Mouse (Mus musculus) liver, embryonic 14.5 days (tissue): ENCODE measurements around the gene Msh5. TPM values are rescaled to one million over a fixed set of nuclear protein-coding genes. Genes with fewer than 3 reads are reported as not detected.

ENCODE experiments used
- ATAC-seq: fragments of 200-750 bp; cut with Nextera tagmentation; 2 replicates; pipeline ENCODE4 v1.8.0; 2017; ENCODE audit warnings: moderate number of reproducible peaks, mild to moderate bottlenecking, moderate library complexity; ENCODE audit not compliant: insufficient read depth
- DNase-seq, 3 experiments: peaks; one replicate each; pipeline ENCODE4 v3.0.0-alpha.2; 2012 to 2013; ENCODE audit warnings: low read depth in 3 of 3, low spot score in 3 of 3
- H3K27ac ChIP-seq: fragments of 300-500 bp; sonication (generic); 2 replicates; pipeline ENCODE4 v1.5.1; 2014; ENCODE audit warnings: moderate library complexity, mild to moderate bottlenecking, control low read depth, inconsistent platforms
- H3K27me3 ChIP-seq: fragments of 300-500 bp; sonication (generic); 2 replicates; pipeline ENCODE4 v1.6.1; 2014; ENCODE audit warnings: mild to moderate bottlenecking, low read length, moderate library complexity; ENCODE audit not compliant: control insufficient read depth, insufficient read depth
- H3K36me3 ChIP-seq: fragments of 300-500 bp; sonication (generic); replicated peaks from 2 replicates; pipeline ENCODE4 v1.6.1; 2014; ENCODE audit warnings: low read depth; ENCODE audit not compliant: control insufficient read depth, insufficient read depth
- H3K4me1 ChIP-seq, 2 experiments: fragments of 200-500 bp in 1 of 2; fragments of 300-500 bp in 1 of 2; sonication (generic) in 1 of 2; replicated peaks; 2 replicates each; pipeline ENCODE4 v1.6.1; 2012 to 2014; ENCODE audit warnings: antibody characterized with exemption in 1 of 2, inconsistent platforms in 1 of 2, low read length in 1 of 2; ENCODE audit not compliant: control insufficient read depth in 2 of 2, insufficient read depth in 2 of 2
- H3K4me2 ChIP-seq: fragments of 300-500 bp; sonication (generic); 2 replicates; pipeline ENCODE4 v1.6.1; 2014; ENCODE audit warnings: low read depth, mild to moderate bottlenecking, control low read depth, moderate library complexity
- H3K4me3 ChIP-seq, 2 experiments: fragments of 200-500 bp in 1 of 2; fragments of 300-500 bp in 1 of 2; sonication (generic) in 1 of 2; 2 replicates each; pipeline ENCODE4 v1.5.1; 2012 to 2014; ENCODE audit warnings: low read depth in 2 of 2, low read length in 2 of 2, mild to moderate bottlenecking in 2 of 2, control low read depth in 1 of 2, inconsistent platforms in 1 of 2, moderate library complexity in 1 of 2; ENCODE audit not compliant: insufficient read depth in 1 of 2
- H3K9ac ChIP-seq: fragments of 300-500 bp; sonication (generic); replicated peaks from 2 replicates; pipeline ENCODE4 v1.6.1; 2014; ENCODE audit warnings: mild to moderate bottlenecking, control low read depth, moderate library complexity
- H3K9me3 ChIP-seq: fragments of 300-500 bp; sonication (generic); 2 replicates; pipeline ENCODE4 v1.6.1; 2016; ENCODE audit warnings: low read length, mixed read lengths; ENCODE audit not compliant: control insufficient read depth
- CTCF ChIP-seq: IDR thresholded peaks from 2 replicates; pipeline ENCODE4 v1.5.1; 2016; ENCODE audit warnings: antibody characterized with exemption, low read depth, control low read depth
- EP300 ChIP-seq: IDR thresholded peaks from 2 replicates; pipeline ENCODE4 v1.6.1; 2016; ENCODE audit warnings: antibody characterized with exemption, low read depth
- WGBS: fragments of 180-500 bp; shearing (Covaris S2); extraction: QIAGEN DNeasy Blood & Tissue Kit; methylation state at CpG from one replicate; pipeline ENCODE4 v1.1.7; 2014; ENCODE audit not compliant: insufficient replicate concordance; 5-methylcytosine and 5-hydroxymethylcytosine counted together
- polyA plus RNA-seq, 2 experiments: library from polyadenylated mRNA; depleted of rRNA in 1 of 2; stranded (reverse) in 1 of 2; unstranded in 1 of 2; fragments of >200 nt; fragmentation: Nextera tagmentation in 1 of 2; extraction: Ambion mirVana in 1 of 2; gene quantifications; 2 replicates each; pipeline versions ENCODE4 v1.2.1 to v1.2.3; 2012 to 2014

Msh5 gene
- polyA plus RNA-seq, 2 experiments = 2.3 to 4.3 TPM

DNA sequence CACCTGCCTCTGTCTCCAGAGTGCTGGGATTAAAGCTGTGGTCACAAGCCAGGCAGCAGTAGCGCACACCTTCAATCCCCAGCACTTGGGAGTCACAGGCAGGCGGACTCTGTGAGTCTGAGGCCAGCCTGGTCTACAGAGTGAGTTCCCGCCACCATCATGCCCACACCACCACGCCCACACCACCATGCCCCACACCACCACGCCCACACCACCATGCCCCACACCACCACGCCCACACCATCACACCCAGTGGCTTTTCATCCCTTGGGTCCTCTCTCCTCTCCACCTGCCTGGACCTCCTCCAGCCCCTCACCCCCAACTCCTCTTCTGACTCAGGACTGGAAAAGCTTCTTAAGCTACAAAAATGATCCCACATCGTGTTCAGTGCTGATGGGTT, 14.7 kb downstream of the Msh5 start:
- no peak for ATAC-seq
- WGBS = 58% methylated on average over 7 of the region's 7 CpGs
- H3K9ac ChIP-seq = no peak overlapping the region

GRCm38 (mm10) chr17:35031272-35031671, 15.3 kb downstream of the Msh5 start:
- 83% methylated on average over 11 of the region's 11 CpGs for WGBS
- no peak overlapping the region for H3K27ac ChIP-seq
- no peak for DNase-seq
- ATAC-seq = no peak
- no peaks in the 10 kb centered on the region for H3K27me3 ChIP-seq
- H3K9me3 ChIP-seq = no peaks in the 10 kb centered on the region
- H3K4me3 ChIP-seq = no peak overlapping the region
- H3K36me3 ChIP-seq = no peaks in the 10 kb centered on the region
- no peak overlapping the region for H3K4me2 ChIP-seq
- no peak overlapping the region for H3K9ac ChIP-seq
- peaks cover 6 to 17% of the 10 kb centered on the region in 2 experiments for H3K4me1 ChIP-seq
- no peak for TF ChIP-seq EP300
- no peak for TF ChIP-seq CTCF

More for the DNA sequence above, 14.7 kb downstream of the Msh5 start:
- TF ChIP-seq CTCF (no peak), EP300 (no peak)
- Histone ChIP-seq H3K36me3 (no peaks in the 10 kb centered on the region), H3K4me1 (peaks cover 6 to 17% of the 10 kb centered on the region in 2 experiments), H3K9me3 (no peaks in the 10 kb centered on the region), H3K4me2 (no peak overlapping the region), H3K27ac (no peak overlapping the region), H3K27me3 (no peaks in the 10 kb centered on the region), H3K4me3 (no peak overlapping the region)
- no peak for DNase-seq

DNA sequence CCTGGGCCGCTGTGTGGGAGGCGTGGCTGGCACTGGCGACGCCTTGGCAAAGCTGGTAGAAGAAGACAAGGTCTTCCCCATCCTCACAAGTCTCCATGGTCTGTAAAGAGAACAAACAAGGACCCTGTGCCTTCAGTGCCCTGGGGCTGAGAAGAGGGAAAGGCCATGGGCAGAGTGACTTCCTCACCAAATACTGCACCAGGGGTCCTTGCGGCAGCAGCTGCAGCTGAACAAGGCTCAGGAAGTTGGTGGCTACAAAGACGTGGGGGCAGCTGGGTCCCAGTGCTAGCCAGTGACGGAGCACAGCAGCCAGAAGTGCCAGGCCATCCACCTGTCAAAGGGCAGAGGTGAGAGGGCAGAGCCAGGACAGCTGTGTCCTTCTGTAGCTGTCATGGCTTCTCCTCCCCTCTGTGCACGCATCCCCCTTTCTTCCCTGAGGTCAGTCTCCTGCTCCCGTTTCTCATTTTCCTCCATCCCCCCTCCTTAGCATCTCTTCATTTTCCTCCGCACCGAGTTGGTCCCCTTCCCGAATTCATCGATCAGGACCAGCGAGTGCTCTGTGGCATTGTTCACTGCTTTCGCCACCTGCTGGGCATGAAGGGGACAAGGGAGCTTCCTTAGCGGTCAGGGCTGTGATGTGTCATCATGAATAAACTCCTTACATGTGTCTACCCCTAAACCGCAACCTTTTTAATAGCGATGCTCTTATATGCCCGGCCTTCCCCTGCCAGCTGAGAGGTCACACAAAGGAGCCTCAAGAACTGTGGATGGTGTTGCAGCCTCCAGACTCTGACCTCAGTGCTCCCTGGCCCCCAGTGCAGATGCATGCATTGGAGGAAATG, 16.6 kb downstream of the Msh5 start:
- Histone ChIP-seq H3K27me3 (no peaks in the 10 kb centered on the region), H3K4me1 (peaks cover 6 to 17% of the 10 kb centered on the region in 2 experiments), H3K9ac (no peak overlapping the region), H3K4me2 (no peak overlapping the region), H3K9me3 (no peaks in the 10 kb centered on the region), H3K27ac (no peak overlapping the region), H3K4me3 (no peak overlapping the region), H3K36me3 (no peaks in the 10 kb centered on the region)
- peak; percentile 80 for TF ChIP-seq CTCF
- TF ChIP-seq EP300 = no peak
- WGBS = 32% methylated on average over 19 of the region's 19 CpGs
- DNase-seq (no peak), ATAC-seq (no peak)

DNA sequence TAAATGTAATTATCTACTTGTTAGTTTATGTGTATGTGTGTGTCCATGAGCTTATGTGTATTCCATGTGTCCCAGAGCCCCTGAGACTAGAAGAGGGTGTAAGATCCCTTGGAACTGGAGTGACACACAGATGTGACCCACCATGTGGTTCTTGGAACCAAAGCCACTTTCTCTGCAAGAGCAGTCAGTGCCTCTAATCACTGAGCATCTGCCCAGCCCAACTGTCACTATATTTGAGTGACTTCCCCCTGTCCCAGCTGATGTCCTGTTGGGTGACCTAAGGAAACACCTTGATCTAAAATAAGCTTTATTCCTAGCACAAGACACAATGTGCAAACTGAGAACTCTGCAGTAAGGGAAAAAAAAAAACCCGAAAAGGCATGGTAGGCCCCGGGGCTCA, 18.2 kb downstream of the Msh5 start:
- DNase-seq (no peak), ATAC-seq (no peak)
- Histone ChIP-seq H3K9ac (no peak overlapping the region), H3K9me3 (no peaks in the 10 kb centered on the region), H3K27me3 (no peaks in the 10 kb centered on the region), H3K27ac (no peak overlapping the region), H3K36me3 (no peaks in the 10 kb centered on the region), H3K4me3 (no peak overlapping the region), H3K4me1 (peaks cover 6 to 22% of the 10 kb centered on the region in 2 experiments), H3K4me2 (no peak overlapping the region)
- WGBS = 45% methylated on average over 2 of the region's 2 CpGs
- TF ChIP-seq CTCF (no peak), EP300 (no peak)

DNA sequence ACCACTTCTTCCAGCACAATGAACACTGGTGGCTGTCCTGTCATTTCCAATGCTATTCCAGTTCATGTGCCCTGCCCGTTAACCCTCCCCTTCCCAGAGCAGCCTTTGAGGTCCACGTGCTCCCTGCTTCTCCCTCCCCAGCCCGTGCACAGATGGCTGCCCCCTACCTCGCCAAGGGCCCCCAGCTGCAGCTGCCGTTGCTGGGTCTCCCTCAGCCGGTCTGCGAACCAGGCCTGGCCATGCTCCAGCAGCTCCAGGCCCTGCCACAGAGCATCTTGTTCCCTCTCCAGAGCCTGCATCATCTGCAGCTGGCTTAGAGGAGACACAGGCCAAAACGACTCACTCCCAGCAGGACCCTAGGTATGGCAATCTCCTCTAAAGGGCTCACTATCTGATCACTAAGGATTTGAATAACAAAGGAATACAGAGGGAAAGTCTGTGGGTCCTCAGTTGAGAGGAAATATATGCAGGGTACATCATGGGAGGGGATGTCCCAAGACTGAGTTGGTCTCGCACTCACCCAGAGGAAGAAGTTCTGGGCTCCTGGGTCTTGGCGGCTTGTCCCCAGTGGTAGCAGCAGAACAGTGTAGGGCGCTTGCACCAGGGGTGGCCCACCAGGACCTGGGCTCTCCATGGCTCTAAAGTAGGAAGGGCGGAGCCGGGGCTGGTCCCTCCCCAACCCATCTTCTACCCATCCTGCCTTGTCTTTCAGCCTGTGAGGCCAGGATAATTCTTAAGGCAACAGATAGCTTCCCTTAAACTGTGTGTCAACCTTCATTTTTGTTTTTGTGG, 19.1 kb downstream of the Msh5 start, which contains the start of gene Sapcd1:
Gene Sapcd1 (minus strand): TSS at position 740 of the 792 bp plus-strand sequence.
- Histone ChIP-seq H3K4me3 (no peak within 1 kb of the TSS), H3K9me3 (no peaks in the 10 kb centered on the region), H3K36me3 (no peaks in the 10 kb centered on the region), H3K27me3 (no peaks in the 10 kb centered on the region), H3K27ac (no peak within 1 kb of the TSS), H3K9ac (no peak within 1 kb of the TSS), H3K4me1 (peaks cover 11 to 31% of the 10 kb centered on the region in 2 experiments), H3K4me2 (no peak within 1 kb of the TSS)
- 46% methylated on average over 13 of the region's 13 CpGs for whole genome bisulfite sequencing
- no peak for TF ChIP-seq EP300
- no peak for TF ChIP-seq CTCF
- DNase-seq (no peak), ATAC-seq (0 out of 2 replicates have a peak, but pooled peaks have one; percentile 36)
